Mouse (Mus musculus): ENCODE results near the gene Itgb4.

- TF ChIP-seq CTCF (IDR thresholded peaks at IDR 0.05; ENCODE audit: low read depth, low read length) (no peak), POLR2A (IDR thresholded peaks at IDR 0.05; ENCODE audit: borderline replicate concordance, low read depth, low read length) (no peak)
Measured at GRCm38 (mm10) chr11:115962651-115963412, 11.7 kb upstream of the Itgb4 start.
